Mouse (Mus musculus) Patski (cell line): ENCODE measurements around the gene Rarres2. TPM values are rescaled to one million over a fixed set of nuclear protein-coding genes. Genes with fewer than 3 reads are reported as not detected.

ENCODE experiments used
- ATAC-seq: fragments of 100-300 bp; one replicate; pipeline ENCODE4 v1.8.0; 2021
- CTCF ChIA-PET: fragments of 350-600 bp; sonication (Branson Sonifier 250); formaldehyde crosslinking; loops from one replicate; lab custom pipeline; 2022; ENCODE audit warnings: inconsistent platforms; lab: Charles Lee
- POLR2A ChIA-PET: fragments of 350-600 bp; sonication (Branson Sonifier 250); formaldehyde crosslinking; loops from one replicate; lab custom pipeline; 2022; ENCODE audit warnings: antibody characterized with exemption, inconsistent platforms; lab: Charles Lee
- DNase-seq: peaks from one replicate; pipeline ENCODE4 v3.0.0-alpha.2; 2011; ENCODE audit warnings: low read depth, low spot score
- H3K27me3 ChIP-seq: fragments of 371-371 bp; one replicate; pipeline ENCODE4 v1.5.1; 2021
- CTCF ChIP-seq: fragments of 100-300 bp; IDR thresholded peaks from one replicate; pipeline ENCODE4 v1.5.1; 2021
- in situ Hi-C: fragments of 300-500 bp; cut with MboI; formaldehyde crosslinking; loops from 3 replicates; pipeline ENCODE4 v1.11.1; 2018; ENCODE audit warnings: low pct_unique_long_range_greater_than_20kb, mixed read lengths
- polyA plus RNA-seq: library from polyadenylated mRNA; unstranded; gene quantifications from one replicate; pipeline ENCODE4 v1.2.3, GENCODE M21; 2021

Gene Rarres2
- polyA plus RNA-seq, 1 experiment from 2014 or later: 0.22 TPM

- in situ Hi-C loops: no loop called here
- DNase-seq (no peak), ATAC-seq (no peak)
- no peak for TF ChIP-seq CTCF
- no peaks in the 10 kb centered on the region for H3K27me3 ChIP-seq
- ChIA-PET CTCF (no interaction called here), POLR2A (interaction anchor here (1.3 kb wide), 1 partner anchor 30 kb away, joined by 5 read pairs; the partner anchor contains the start of gene AI854703)
Observed at GRCm38 (mm10) chr6:48597233-48597625, 24.6 kb upstream of the Rarres2 start.

GRCm38 (mm10) chr6:48596545-48597232 lies 24.1 kb upstream of the Rarres2 start:
- no peak for DNase-seq
- in situ Hi-C loops: no loop called here
- no peak for TF ChIP-seq CTCF
- ChIA-PET POLR2A (interaction anchor here (0.6 to 1.0 kb wide), 2 partner anchors 32 to 42 kb away, joined by 3 read pairs; no protein-coding TSS in a partner anchor), CTCF (no interaction called here)
- no peaks in the 10 kb centered on the region for H3K27me3 ChIP-seq
- no peak for ATAC-seq

GRCm38 (mm10) chr6:48595278-48595677 lies 22.7 kb upstream of the Rarres2 start:
- in situ Hi-C loops: no loop called here
- ChIA-PET CTCF (interaction anchor here (2.7 kb wide), 1 partner anchor 13 kb away, joined by 20 read pairs; no protein-coding TSS in a partner anchor), POLR2A (interaction anchor here (1.0 to 2.7 kb wide), 2 partner anchors 33 to 34 kb away, joined by 3 to 24 read pairs; partner anchors contain the start of gene AI854703)
- ATAC-seq: no peak
- no peak for DNase-seq
- H3K27me3 ChIP-seq: no peaks in the 10 kb centered on the region
- TF ChIP-seq CTCF: no peak

- in situ Hi-C loops: no loop called here
- H3K27me3 ChIP-seq: no peaks in the 10 kb centered on the region
- ChIA-PET CTCF (interaction anchor here (0.6 to 2.7 kb wide), 10 partner anchors 7 to 53 kb away, joined by 3 to 20 read pairs (median 4); partner anchors contain the start of genes Gimap8 and Zfp775), POLR2A (interaction anchor here (0.6 to 2.7 kb wide), 6 partner anchors 12 to 220 kb away, joined by 3 to 24 read pairs (median 3); partner anchors contain the start of gene AI854703)
- ATAC-seq: peak; percentile 28
- TF ChIP-seq CTCF: no peak
- DNase-seq: no peak
Observed at GRCm38 (mm10) chr6:48594043-48594738, 21.6 kb upstream of the Rarres2 start.

- no peak for TF ChIP-seq CTCF
- ATAC-seq (peak; percentile 77), DNase-seq (peak; percentile 64)
- ChIA-PET POLR2A (interaction anchor here (0.6 to 2.7 kb wide), 8 partner anchors 10 to 221 kb away, joined by 3 to 24 read pairs (median 3); partner anchors contain the start of gene AI854703), CTCF (interaction anchor here (0.6 to 2.7 kb wide), 10 partner anchors 8 to 53 kb away, joined by 3 to 20 read pairs (median 4); partner anchors contain the start of genes Gimap8 and Zfp775)
- H3K27me3 ChIP-seq: no peaks in the 10 kb centered on the region
- in situ Hi-C loops: no loop called here
Observed at GRCm38 (mm10) chr6:48593158-48594042, 20.8 kb upstream of the Rarres2 start, which contains the start of the genes Repin1 and Gm44965. Gene Repin1, plus strand, starts transcription at chr6:48593883. Gene Gm44965, plus strand, starts transcription at chr6:48593941.

GRCm38 (mm10) chr6:48591871-48592270 lies 19.3 kb upstream of the Rarres2 start:
- CTCF ChIA-PET: interaction anchor here (1.2 kb wide), 1 partner anchor 10 kb away, joined by 3 read pairs; no protein-coding TSS in a partner anchor
- ATAC-seq: no peak

GRCm38 (mm10) chr6:48591221-48591845 lies 18.7 kb upstream of the Rarres2 start:
- POLR2A ChIA-PET: interaction anchor here (0.8 kb wide), 1 partner anchor 12 kb away, joined by 4 read pairs; no protein-coding TSS in a partner anchor
- no peaks in the 10 kb centered on the region for H3K27me3 ChIP-seq
- CTCF ChIA-PET: interaction anchor here (1.2 kb wide), 2 partner anchors 10 to 55 kb away, joined by 3 to 4 read pairs; no protein-coding TSS in a partner anchor
- in situ Hi-C loops: no loop called here
- TF ChIP-seq CTCF: no peak
- ATAC-seq (no peak), DNase-seq (no peak)

More at GRCm38 (mm10) chr6:48591871-48592270, 19.3 kb upstream of the Rarres2 start:
- no peak for TF ChIP-seq CTCF
- DNase-seq: no peak
- in situ Hi-C loops: no loop called here
- no peaks in the 10 kb centered on the region for H3K27me3 ChIP-seq
- POLR2A ChIA-PET: interaction anchor here (0.8 kb wide), 1 partner anchor 12 kb away, joined by 4 read pairs; no protein-coding TSS in a partner anchor

- in situ Hi-C loops: no loop called here
- TF ChIP-seq CTCF: no peak
- POLR2A ChIA-PET: no interaction called here
- ATAC-seq (no peak), DNase-seq (no peak)
- no peaks in the 10 kb centered on the region for H3K27me3 ChIP-seq
- CTCF ChIA-PET: interaction anchor here (1.7 kb wide), 1 partner anchor 369 kb away, joined by 3 read pairs; no protein-coding TSS in a partner anchor
Observed at GRCm38 (mm10) chr6:48589194-48589750, 16.7 kb upstream of the Rarres2 start, which contains the start of gene Gm45021. Gene Gm45021, plus strand, starts transcription at chr6:48589610.
